Mouse (Mus musculus) cortical plate, adult 2 months (tissue): Measurements from ENCODE around the gene Creb3l4. TPM values are rescaled to one million over a fixed set of nuclear protein-coding genes. Genes with fewer than 3 reads are reported as not detected.
"Not testable (repeated sequence)": the region's sequence is repeated elsewhere in the genome, so short reads cannot be mapped to it uniquely, and the experiment has no call there.

ENCODE experiments used
- H3K27ac ChIP-seq: fragments of 200-500 bp; 2 replicates; pipeline ENCODE4 v1.5.1; 2012; ENCODE audit warnings: low read length, control low read depth, inconsistent platforms; ENCODE audit not compliant: insufficient read depth
- H3K4me1 ChIP-seq: fragments of 200-500 bp; 2 replicates; pipeline ENCODE4 v1.6.1; 2011; ENCODE audit warnings: low read length; ENCODE audit not compliant: control insufficient read depth, insufficient read depth
- H3K4me3 ChIP-seq: fragments of 200-500 bp; 2 replicates; pipeline ENCODE4 v1.5.1; 2011; ENCODE audit warnings: mild to moderate bottlenecking, low read length, control low read depth; ENCODE audit not compliant: insufficient read depth
- CTCF ChIP-seq: fragments of 200-500 bp; IDR thresholded peaks from 2 replicates; pipeline ENCODE4 v1.5.1; 2011; ENCODE audit warnings: mild to moderate bottlenecking, control low read depth, low read length; ENCODE audit not compliant: insufficient read depth; ENCODE audit errors: extremely low read depth
- POLR2A ChIP-seq: fragments of 200-500 bp; IDR thresholded peaks from 2 replicates; pipeline ENCODE4 v1.6.1; 2011; ENCODE audit warnings: mild to moderate bottlenecking, low read length, control low read depth; ENCODE audit not compliant: insufficient read depth; ENCODE audit errors: extremely low read depth
- polyA plus RNA-seq: library from polyadenylated mRNA; depleted of rRNA; stranded (reverse); fragments of >200 nt; gene quantifications from 2 replicates; pipeline ENCODE4 v1.2.3, GENCODE M21; 2012

Gene Creb3l4
- polyA plus RNA-seq, 1 experiment = 0.27 TPM

- Histone ChIP-seq H3K27ac (peak overlapping the region; percentile 81), H3K4me3 (peak overlapping the region; percentile 79), H3K4me1 (peaks cover 7% of the 10 kb centered on the region)
- TF ChIP-seq CTCF (no peak), POLR2A (no peak)
These were observed 11.3 kb upstream of the Creb3l4 start for GRCm38 (mm10) chr3:90254419-90255193.

- H3K4me1 ChIP-seq = peaks cover 7% of the 10 kb centered on the region
- TF ChIP-seq POLR2A (peak; percentile 45; the same call in 1 of the 2 replicates), CTCF (no peak)
- H3K27ac ChIP-seq = peak within 1 kb of the TSS; percentile 81
- peak within 1 kb of the TSS; percentile 79 for H3K4me3 ChIP-seq
These were observed 10.5 kb upstream of the Creb3l4 start, which contains the start of gene Crtc2 for GRCm38 (mm10) chr3:90253653-90254418. TSS of gene Crtc2 (plus strand) at chr3:90254163.

- not testable (repeated sequence) for H3K4me3 ChIP-seq, H3K4me1 ChIP-seq, H3K27ac ChIP-seq
These were observed 9.9 kb upstream of the Creb3l4 start for GRCm38 (mm10) chr3:90253174-90253573.

GRCm38 (mm10) chr3:90252659-90253058 lies 9.3 kb upstream of the Creb3l4 start:
- H3K4me1 ChIP-seq, H3K27ac ChIP-seq, H3K4me3 ChIP-seq: not testable (repeated sequence)

GRCm38 (mm10) chr3:90251731-90252226 lies 8.5 kb upstream of the Creb3l4 start:
- H3K4me3 ChIP-seq, H3K4me1 ChIP-seq, H3K27ac ChIP-seq: not testable (repeated sequence)

- Histone ChIP-seq H3K4me1 (peaks cover 5% of the 10 kb centered on the region), H3K27ac (no peak overlapping the region), H3K4me3 (no peak overlapping the region)
- TF ChIP-seq CTCF (no peak), POLR2A (no peak)
These were observed 7.5 kb upstream of the Creb3l4 start for GRCm38 (mm10) chr3:90250791-90251190.

GRCm38 (mm10) chr3:90248746-90249100 lies 5.4 kb upstream of the Creb3l4 start:
- peaks cover 2% of the 10 kb centered on the region for H3K4me1 ChIP-seq
- peak overlapping the region; percentile 76; the same call in 1 of the 2 replicates for H3K27ac ChIP-seq
- no peak for TF ChIP-seq CTCF
- no peak for TF ChIP-seq POLR2A
- H3K4me3 ChIP-seq = peak overlapping the region; percentile 66

- TF ChIP-seq POLR2A (peak; percentile 78; the same call in 1 of the 2 replicates), CTCF (no peak)
- H3K4me1 ChIP-seq = peaks cover 2% of the 10 kb centered on the region; the same call in 1 of the 2 replicates
These were observed 4.8 kb upstream of the Creb3l4 start, which contains the start of gene Slc39a1 for GRCm38 (mm10) chr3:90247960-90248745. TSS of gene Slc39a1 (plus strand) at chr3:90248172.

GRCm38 (mm10) chr3:90247630-90247959 lies 4.3 kb upstream of the Creb3l4 start:
- peaks cover 2% of the 10 kb centered on the region; the same call in 1 of the 2 replicates for H3K4me1 ChIP-seq
- H3K4me3 ChIP-seq = peak overlapping the region; percentile 66
- H3K27ac ChIP-seq = peak overlapping the region; percentile 85
- TF ChIP-seq POLR2A = no peak
- TF ChIP-seq CTCF = no peak

More at GRCm38 (mm10) chr3:90247960-90248745, 4.8 kb upstream of the Creb3l4 start, which contains the start of gene Slc39a1:
- Histone ChIP-seq H3K27ac (peak within 1 kb of the TSS; percentile 85), H3K4me3 (peak within 1 kb of the TSS; percentile 66)
